ENCODE assay signal across 7 mouse cellular contexts in genomic region chr1:92906779-92907631, GRCm38 (mm10). TPM values are rescaled to one million over a fixed set of nuclear protein-coding genes. Genes with fewer than 3 reads are reported as not detected.
A peak's percentile ranks its signal among the peaks of the same experiment; 100 is the strongest.
DNase-seq lines count a peak whose midpoint lies in the region; ATAC-seq lines count a peak whose summit lies in the region.

Gene Dusp28 (plus strand): TSS chr1:92906981.

- H3K9ac ChIP-seq in intestine, embryonic 16.5 days (ENCODE audit: low read depth, low read length) = peak within 1 kb of the TSS; percentile 79

- intact Hi-C loops in left cerebral cortex, postnatal 36 days (cut with DNase I) = no loop called here

- peak within 1 kb of the TSS; percentile 82 for H3K4me2 ChIP-seq in intestine, embryonic 16.5 days (ENCODE audit: low read depth, low read length)

- under 1% methylated on average over 81 of the region's 81 CpGs for WGBS in intestine, embryonic 16.5 days
- WGBS in midbrain, embryonic 10.5 days = under 1% methylated on average over 79 of the region's 81 CpGs

- no peaks in the 10 kb centered on the region for H3K36me3 ChIP-seq in intestine, embryonic 16.5 days (ENCODE audit: control insufficient read depth, insufficient read depth, low read length)
- H3K36me3 ChIP-seq in midbrain, embryonic 10.5 days = no peaks in the 10 kb centered on the region

- H3K9me3 ChIP-seq in intestine, embryonic 16.5 days (ENCODE audit: control insufficient read depth, low read length) = no peaks in the 10 kb centered on the region
- no peaks in the 10 kb centered on the region for H3K9me3 ChIP-seq in midbrain, embryonic 10.5 days (replicated peaks)

- H3K27ac ChIP-seq in intestine, embryonic 16.5 days (ENCODE audit: low read length) = peak within 1 kb of the TSS; percentile 93
- peak within 1 kb of the TSS; percentile 86 for H3K27ac ChIP-seq in midbrain, embryonic 10.5 days (replicated peaks)

- peak; percentile 97 for DNase-seq in adrenal gland, postnatal 14 days
- DNase-seq in embryo, embryonic 9.5 days (ENCODE audit: extremely low spot score) = peak; percentile 90
- peak; percentile 70 to 86 for DNase-seq in gastrocnemius, postnatal 4 days (ENCODE audit: low spot score in 2 of 2)
- DNase-seq in left cerebral cortex, postnatal 36 days (ENCODE audit: low spot score in 2 of 2) = peak; percentile 83 to 85
- DNase-seq in midbrain, embryonic 10.5 days (ENCODE audit: low spot score) = peak; percentile 92
- DNase-seq in right cerebral cortex, postnatal 4 days = peak; percentile 81

- peak within 1 kb of the TSS; percentile 75 for H3K4me3 ChIP-seq in intestine, embryonic 16.5 days (ENCODE audit: low read length)
- peak within 1 kb of the TSS; percentile 68 for H3K4me3 ChIP-seq in midbrain, embryonic 10.5 days

- no peaks in the 10 kb centered on the region for H3K27me3 ChIP-seq in intestine, embryonic 16.5 days (replicated peaks; ENCODE audit: control insufficient read depth, insufficient read depth, low read length)
- H3K27me3 ChIP-seq in midbrain, embryonic 10.5 days (ENCODE audit: low read depth, poor library complexity, severe bottlenecking) = peaks cover 42% of the 10 kb centered on the region

- peaks cover 21% of the 10 kb centered on the region for H3K4me1 ChIP-seq in intestine, embryonic 16.5 days (ENCODE audit: control insufficient read depth, insufficient read depth, low read length)
- H3K4me1 ChIP-seq in midbrain, embryonic 10.5 days = peaks cover 58% of the 10 kb centered on the region

- ATAC-seq in intestine, embryonic 16.5 days = peak; percentile 89

RNA-seq across cellular contexts. Expression of gene Dusp28, which starts in this region (rescaled TPM):
- total RNA-seq in adrenal gland, postnatal 14 days (2021) = 12.9 and 13.6 TPM in 2 replicates
- total RNA-seq in gastrocnemius, postnatal 4 days (2021) = 10 to 100 TPM; 22.2 to 23.1 TPM
- polyA plus RNA-seq in intestine, embryonic 16.5 days (2015; fragmentation: Nextera tagmentation; extraction: Ambion mirVana) = 13.3 and 14.3 TPM in 2 replicates
- 10 to 100 TPM; 15.3 to 15.7 TPM for total RNA-seq in left cerebral cortex, postnatal 36 days (2021)
- 14.0 and 14.7 TPM in 2 replicates for polyA plus RNA-seq in midbrain, embryonic 10.5 days (2016; fragmentation: Nextera tagmentation; extraction: Ambion mirVana)

Comparison
In these comparisons a context has a peak if more than half of its experiments do, and no peak if none do; other contexts are left out.
1. Peak in every context shown above with its lines: DNase-seq, ATAC-seq, H3K4me3 ChIP-seq and H3K27ac ChIP-seq.